In genomic region chr7:105480561-105481504, GRCm38 (mm10) we compare ENCODE assay signal across 8 mouse cellular contexts. TPM values are rescaled to one million over a fixed set of nuclear protein-coding genes. Genes with fewer than 3 reads are reported as not detected.
A peak's percentile ranks its signal among the peaks of the same experiment; 100 is the strongest.
DNase-seq lines count a peak whose midpoint lies in the region; ATAC-seq and TF ChIP-seq lines count a peak whose summit lies in the region.

No protein-coding gene starts in this region.

- DNase-seq in 3134 (ENCODE audit: extremely low read depth, insufficient read length, low spot score), result peak; percentile 68
- peak; percentile 86 for DNase-seq in adrenal gland, adult 2 months
- DNase-seq in forebrain, embryonic 10.5 days (ENCODE audit: extremely low spot score, low spot score), result no peak
- DNase-seq in heart, postnatal 0 days (ENCODE audit: low spot score), result peak; percentile 23
- peak; percentile 62 for DNase-seq in kidney, postnatal 14 days
- peak; percentile 61 for DNase-seq in urinary bladder, postnatal 14 days (ENCODE audit: low spot score)
- no peak for DNase-seq in right cerebral cortex, postnatal 14 days

- H3K9me3 ChIP-seq in forebrain, embryonic 10.5 days, result no peaks in the 10 kb centered on the region
- H3K9me3 ChIP-seq in heart, postnatal 0 days (replicated peaks; ENCODE audit: control insufficient read depth, low read length), result no peaks in the 10 kb centered on the region
- H3K9me3 ChIP-seq in midbrain, embryonic 12.5 days, result no peaks in the 10 kb centered on the region

- peak overlapping the region; percentile 87 for H3K27ac ChIP-seq in forebrain, embryonic 10.5 days
- H3K27ac ChIP-seq in heart, postnatal 0 days (ENCODE audit: low read depth), result peak overlapping the region; percentile 94
- 0 out of 2 replicates have a peak overlapping the region, but pooled peaks have one; percentile 35 for H3K27ac ChIP-seq in midbrain, embryonic 12.5 days (replicated peaks)

- H3K4me3 ChIP-seq in forebrain, embryonic 10.5 days, result peak overlapping the region; percentile 55
- peak overlapping the region; percentile 60 for H3K4me3 ChIP-seq in heart, postnatal 0 days (ENCODE audit: low read depth, low read length)
- H3K4me3 ChIP-seq in midbrain, embryonic 12.5 days, result peak overlapping the region; percentile 48

- TF ChIP-seq EP300 in heart, postnatal 0 days (IDR thresholded peaks at IDR 0.05; ENCODE audit: low read depth), result no peak

- no peak for TF ChIP-seq CTCF in heart, postnatal 0 days (IDR thresholded peaks at IDR 0.05; ENCODE audit: low read depth)

- H3K9ac ChIP-seq in heart, postnatal 0 days (replicated peaks; ENCODE audit: low read depth, low read length), result peak overlapping the region; percentile 88
- peak overlapping the region; percentile 66; the same call in 1 of the 2 replicates for H3K9ac ChIP-seq in midbrain, embryonic 12.5 days (replicated peaks)

- peak overlapping the region; percentile 81 for H3K4me2 ChIP-seq in heart, postnatal 0 days (ENCODE audit: low read depth, low read length)
- peak overlapping the region; percentile 82 for H3K4me2 ChIP-seq in midbrain, embryonic 12.5 days (replicated peaks)

- peaks cover 29% of the 10 kb centered on the region for H3K4me1 ChIP-seq in forebrain, embryonic 10.5 days
- H3K4me1 ChIP-seq in heart, postnatal 0 days (ENCODE audit: control insufficient read depth, insufficient read depth), result peaks cover 33% of the 10 kb centered on the region
- peaks cover 18% of the 10 kb centered on the region for H3K4me1 ChIP-seq in midbrain, embryonic 12.5 days

- 77% methylated on average over 23 of the region's 23 CpGs for WGBS in forebrain, embryonic 10.5 days
- 46% methylated on average over 23 of the region's 23 CpGs for WGBS in heart, postnatal 0 days
- 71% methylated on average over 23 of the region's 23 CpGs for WGBS in midbrain, embryonic 12.5 days

- no peaks in the 10 kb centered on the region for H3K36me3 ChIP-seq in forebrain, embryonic 10.5 days (replicated peaks)
- H3K36me3 ChIP-seq in heart, postnatal 0 days (replicated peaks; ENCODE audit: control insufficient read depth, insufficient read depth, low read length), result 0 out of 2 replicates have a peak, but pooled peaks cover 3% of the 10 kb centered on the region
- H3K36me3 ChIP-seq in midbrain, embryonic 12.5 days, result no peaks in the 10 kb centered on the region

- peaks cover 37% of the 10 kb centered on the region for H3K27me3 ChIP-seq in forebrain, embryonic 10.5 days (ENCODE audit: poor library complexity, severe bottlenecking)
- no peaks in the 10 kb centered on the region for H3K27me3 ChIP-seq in heart, postnatal 0 days (ENCODE audit: control insufficient read depth, insufficient read depth, low read length)
- peaks cover 30% of the 10 kb centered on the region for H3K27me3 ChIP-seq in midbrain, embryonic 12.5 days

- no peak for ATAC-seq in heart, postnatal 0 days (ENCODE audit: insufficient read depth, low read depth)
- ATAC-seq in midbrain, embryonic 12.5 days (ENCODE audit: low FRiP score, low read depth), result no peak; the same call in 1 of the 2 replicates

RNA-seq across cellular contexts. Expression of gene Cavin3, which starts 1.3 kb away (rescaled TPM):
- total RNA-seq in adrenal gland, adult 2 months (2021), result 10 to 100 TPM; 71.0 to 90.9 TPM
- polyA plus RNA-seq in adrenal gland, adult 2 months (2012; rRNA removed), result 158 and 163 TPM in 2 replicates
- polyA plus RNA-seq in forebrain, embryonic 10.5 days (2016; fragmentation: Nextera tagmentation; extraction: Ambion mirVana), result 16.9 and 17.8 TPM in 2 replicates
- total RNA-seq in heart, postnatal 0 days (2014; rRNA removed; ENCODE audit: low replicate concordance), result 75.4 and 84.2 TPM in 2 replicates
- 78.6 and 79.9 TPM in 2 replicates for polyA plus RNA-seq in heart, postnatal 0 days (2015; fragmentation: Nextera tagmentation; extraction: Ambion mirVana)
- polyA plus RNA-seq in midbrain, embryonic 12.5 days (2016; fragmentation: Nextera tagmentation; extraction: Ambion mirVana), result 28.0 and 36.3 TPM in 2 replicates

RNA-seq across cellular contexts. Expression of gene Cckbr, which starts 55.3 kb away (rescaled TPM):
- total RNA-seq in adrenal gland, adult 2 months (2021), result not detected
- polyA plus RNA-seq in adrenal gland, adult 2 months (2012; rRNA removed), result 0.04 and 0.10 TPM in 2 replicates
- 0.53 and 0.69 TPM in 2 replicates for polyA plus RNA-seq in forebrain, embryonic 10.5 days (2016; fragmentation: Nextera tagmentation; extraction: Ambion mirVana)
- total RNA-seq in heart, postnatal 0 days (2014; rRNA removed; ENCODE audit: low replicate concordance), result not detected in 2 replicates
- not detected in 2 replicates for polyA plus RNA-seq in heart, postnatal 0 days (2015; fragmentation: Nextera tagmentation; extraction: Ambion mirVana)
- 0.17 and 0.29 TPM in 2 replicates for polyA plus RNA-seq in midbrain, embryonic 12.5 days (2016; fragmentation: Nextera tagmentation; extraction: Ambion mirVana)

Comparison
In these comparisons a context has a peak if more than half of its experiments do, and no peak if none do; other contexts are left out.
1. DNase-seq: peak in 3134 (single experiment), adrenal gland, adult 2 months (single experiment), heart, postnatal 0 days (single experiment), kidney, postnatal 14 days (single experiment) and urinary bladder, postnatal 14 days (single experiment); none in forebrain, embryonic 10.5 days (single experiment) and right cerebral cortex, postnatal 14 days (single experiment).
2. H3K27ac ChIP-seq: peak in every context shown above with its lines; median percentile 94 in heart, postnatal 0 days; 87 in forebrain, embryonic 10.5 days; 35 in midbrain, embryonic 12.5 days.
3. Peak in every context shown above with its lines, with median percentiles within 50 percentile points of each other: H3K4me3 ChIP-seq.